Comparison of ENCODE assay signal across 14 mouse cellular contexts in genomic region chr17:85876853-85877252, GRCm38 (mm10).
DNase-seq lines count a peak whose midpoint lies in the region; ATAC-seq lines count a peak whose summit lies in the region.
"Had no signal": no experiment of that assay in that cellular context is flagged by ENCODE, and none has a peak within 500 bp of the region (broad histone marks: within the 10 kb centered on the region; RNA-seq: fewer than 3 reads in every experiment).

No protein-coding gene starts in this region.

- no peak overlapping the region for H3K4me2 ChIP-seq in kidney, embryonic 14.5 days (replicated peaks; ENCODE audit: low read depth, low read length)
- H3K4me2 ChIP-seq: forebrain, embryonic 12.5 days; hindbrain, embryonic 13.5 days; liver, embryonic 15.5 days; stomach, embryonic 15.5 days had no signal

- H3K4me3 ChIP-seq in kidney, embryonic 14.5 days (ENCODE audit: low read length): no peak overlapping the region
- H3K4me3 ChIP-seq: forebrain, embryonic 12.5 days; hindbrain, embryonic 13.5 days; liver, embryonic 15.5 days; megakaryocyte, embryonic 14.5 days; stomach, embryonic 15.5 days had no signal

- no peaks in the 10 kb centered on the region for H3K36me3 ChIP-seq in kidney, embryonic 14.5 days (ENCODE audit: control insufficient read depth, insufficient read depth, low read length)
- H3K36me3 ChIP-seq: forebrain, embryonic 12.5 days; hindbrain, embryonic 13.5 days; liver, embryonic 15.5 days; stomach, embryonic 15.5 days had no signal

- H3K27ac ChIP-seq in kidney, embryonic 14.5 days (ENCODE audit: low read depth, low read length): no peak overlapping the region
- H3K27ac ChIP-seq: forebrain, embryonic 12.5 days; hindbrain, embryonic 13.5 days; liver, embryonic 15.5 days; stomach, embryonic 15.5 days had no signal

- DNase-seq in gastrocnemius, postnatal 10 days: peak; percentile 32
- DNase-seq in gastrocnemius, postnatal 4 days (ENCODE audit: low spot score in 2 of 2): no peak
- peak; percentile 62 for DNase-seq in kidney, postnatal 10 days
- peak; percentile 8 for DNase-seq in R1 (ENCODE audit: low read depth, low spot score)
- DNase-seq in heart, postnatal 14 days: peak; percentile 8 to 34
- DNase-seq in layer of hippocampus, postnatal 36 days: no peak
- no peak for DNase-seq in ovary, postnatal 36 days (ENCODE audit: low spot score)
- DNase-seq: gastrocnemius, postnatal 25 days had no signal

- peaks cover 9% of the 10 kb centered on the region; the same call in 1 of the 2 replicates for H3K4me1 ChIP-seq in kidney, embryonic 14.5 days (ENCODE audit: control insufficient read depth, insufficient read depth, low read length)
- H3K4me1 ChIP-seq: liver, embryonic 15.5 days had no signal

- H3K27me3 ChIP-seq in kidney, embryonic 14.5 days (ENCODE audit: control insufficient read depth, insufficient read depth, low read length): peaks cover 11% of the 10 kb centered on the region

- H3K9ac ChIP-seq in kidney, embryonic 14.5 days (ENCODE audit: low read depth, low read length): no peak overlapping the region
- H3K9ac ChIP-seq: forebrain, embryonic 12.5 days; hindbrain, embryonic 13.5 days; liver, embryonic 15.5 days; stomach, embryonic 15.5 days had no signal

- no peak for ATAC-seq in kidney, embryonic 14.5 days (ENCODE audit: low FRiP score, low TSS enrichment)

- 17% methylated on average over 10 of the region's 10 CpGs for WGBS in kidney, embryonic 14.5 days

- H3K9me3 ChIP-seq in kidney, embryonic 14.5 days (ENCODE audit: control insufficient read depth, low read length): no peaks in the 10 kb centered on the region
- H3K9me3 ChIP-seq: forebrain, embryonic 12.5 days; hindbrain, embryonic 13.5 days; liver, embryonic 15.5 days; megakaryocyte, embryonic 14.5 days; stomach, embryonic 15.5 days had no signal

- intact Hi-C loops in heart, postnatal 14 days (cut with DNase I): loop anchor here (5.0 kb wide), 1 partner anchor 185 kb away; no protein-coding TSS in a partner anchor

Comparison
In these comparisons a context has a peak if more than half of its experiments do, and no peak if none do; other contexts are left out.
1. DNase-seq: peak in gastrocnemius, postnatal 10 days (single experiment), kidney, postnatal 10 days (single experiment), R1 (single experiment) and heart, postnatal 14 days (2 of 2); none in gastrocnemius, postnatal 4 days (0 of 2), layer of hippocampus, postnatal 36 days (0 of 2) and ovary, postnatal 36 days (single experiment).